In the genomic region with DNA sequence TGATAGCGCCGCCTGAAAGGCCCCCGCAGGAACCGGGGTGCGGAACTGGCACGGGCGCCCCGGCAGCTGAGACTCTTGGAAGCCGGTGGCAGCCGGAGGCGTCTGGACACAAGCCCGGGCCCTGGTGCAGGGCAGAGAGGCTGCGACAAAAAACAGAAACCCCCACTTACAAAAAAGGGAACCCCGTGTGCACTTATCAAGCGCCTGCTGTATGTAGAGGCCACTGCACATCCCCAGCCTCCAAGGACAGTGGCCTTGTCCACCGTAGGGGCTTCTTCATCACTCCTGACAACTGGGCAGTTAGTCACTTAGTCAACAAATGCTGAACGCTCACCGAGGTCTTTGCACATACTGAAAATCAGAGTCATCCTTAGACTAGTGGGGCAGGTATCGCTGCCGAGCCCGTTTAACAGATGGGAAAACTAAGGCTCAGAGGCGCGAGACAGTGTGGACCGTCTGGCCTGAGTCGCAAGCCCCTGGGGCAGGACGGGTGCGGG, we compare ENCODE assay signal across 8 mouse cellular contexts. TPM values are rescaled to one million over a fixed set of nuclear protein-coding genes. Genes with fewer than 3 reads are reported as not detected.
A peak's percentile ranks its signal among the peaks of the same experiment; 100 is the strongest.
DNase-seq lines count a peak whose midpoint lies in the region; ATAC-seq and TF ChIP-seq lines count a peak whose summit lies in the region.

No protein-coding gene starts in this region.

- no peak for ATAC-seq in hindbrain, postnatal 0 days
- ATAC-seq in neural tube, embryonic 12.5 days (ENCODE audit: low FRiP score, low read depth): no peak
- ATAC-seq in granulocyte monocyte progenitor cell, adult 5-6 weeks (replicated peaks; ENCODE audit: poor library complexity, severe bottlenecking): no peak

- H3K27ac ChIP-seq in hindbrain, postnatal 0 days: peak overlapping the region; percentile 41; the same call in 1 of the 2 replicates
- no peak overlapping the region for H3K27ac ChIP-seq in neural tube, embryonic 12.5 days

- no peaks in the 10 kb centered on the region for H3K36me3 ChIP-seq in hindbrain, postnatal 0 days (ENCODE audit: insufficient read depth, low read length)
- H3K36me3 ChIP-seq in neural tube, embryonic 12.5 days: no peaks in the 10 kb centered on the region

- no peak overlapping the region for H3K4me3 ChIP-seq in hindbrain, postnatal 0 days (ENCODE audit: low read length)
- H3K4me3 ChIP-seq in neural tube, embryonic 12.5 days: no peak overlapping the region

- H3K9me3 ChIP-seq in hindbrain, postnatal 0 days (ENCODE audit: low read length): no peaks in the 10 kb centered on the region
- H3K9me3 ChIP-seq in neural tube, embryonic 12.5 days: no peaks in the 10 kb centered on the region

- peaks cover 24% of the 10 kb centered on the region for H3K4me1 ChIP-seq in hindbrain, postnatal 0 days (ENCODE audit: insufficient read depth, low read length)
- H3K4me1 ChIP-seq in neural tube, embryonic 12.5 days: peaks cover 45% of the 10 kb centered on the region

- WGBS in hindbrain, postnatal 0 days: 21% methylated on average over 27 of the region's 27 CpGs
- WGBS in neural tube, embryonic 12.5 days: 31% methylated on average over 27 of the region's 27 CpGs

- H3K27me3 ChIP-seq in hindbrain, postnatal 0 days (ENCODE audit: insufficient read depth, low read length): peaks cover 18% of the 10 kb centered on the region
- peaks cover 44% of the 10 kb centered on the region for H3K27me3 ChIP-seq in neural tube, embryonic 12.5 days (replicated peaks)

- TF ChIP-seq CTCF in hindbrain, postnatal 0 days (IDR thresholded peaks at IDR 0.05; ENCODE audit: low read depth): no peak

- no peak overlapping the region for H3K9ac ChIP-seq in hindbrain, postnatal 0 days (replicated peaks; ENCODE audit: low read length)
- H3K9ac ChIP-seq in neural tube, embryonic 12.5 days: no peak overlapping the region

- peak overlapping the region; percentile 35; the same call in 1 of the 2 replicates for H3K4me2 ChIP-seq in hindbrain, postnatal 0 days (ENCODE audit: low read depth, low read length)
- peak overlapping the region; percentile 40; the same call in 1 of the 2 replicates for H3K4me2 ChIP-seq in neural tube, embryonic 12.5 days (replicated peaks)

- DNase-seq in cerebellum, adult 11-12 months: peak; percentile 74
- no peak for DNase-seq in cerebellum, adult 9-11 months
- peak; percentile 53 for DNase-seq in right cerebral cortex, adult 18-20 months
- no peak for DNase-seq in right cerebral cortex, adult 2 months (ENCODE audit: low spot score in 2 of 2)
- DNase-seq in hindbrain, postnatal 0 days (ENCODE audit: low spot score): peak; percentile 42
- DNase-seq in kidney, postnatal 4 days: no peak

RNA-seq across cellular contexts. Expression of a gene that starts 1.7 kb away (rescaled TPM):
- not detected in 2 replicates for total RNA-seq in hindbrain, postnatal 0 days (2014; rRNA removed)
- not detected in 2 replicates for polyA plus RNA-seq in hindbrain, postnatal 0 days (2015; fragmentation: Nextera tagmentation; extraction: Ambion mirVana)
- polyA plus RNA-seq in neural tube, embryonic 12.5 days (2016; fragmentation: Nextera tagmentation; extraction: Ambion mirVana): not detected in 2 replicates
- total RNA-seq in granulocyte monocyte progenitor cell, adult 5-6 weeks (2014; fragmentation: Nextera tagmentation): not detected in 2 replicates
- not detected in 2 replicates for total RNA-seq in granulocyte monocyte progenitor cell, adult 5-6 weeks (2017)

RNA-seq across cellular contexts. Expression of a gene that starts 34.2 kb away (rescaled TPM):
- total RNA-seq in hindbrain, postnatal 0 days (2014; rRNA removed): 869 and 913 TPM in 2 replicates
- polyA plus RNA-seq in hindbrain, postnatal 0 days (2015; fragmentation: Nextera tagmentation; extraction: Ambion mirVana): 196 and 198 TPM in 2 replicates
- 294 and 314 TPM in 2 replicates for polyA plus RNA-seq in neural tube, embryonic 12.5 days (2016; fragmentation: Nextera tagmentation; extraction: Ambion mirVana)
- 62.2 and 73.5 TPM in 2 replicates for total RNA-seq in granulocyte monocyte progenitor cell, adult 5-6 weeks (2014; fragmentation: Nextera tagmentation)
- total RNA-seq in granulocyte monocyte progenitor cell, adult 5-6 weeks (2017): 45.1 and 59.2 TPM in 2 replicates

RNA-seq across cellular contexts. Expression of a gene that starts 43.7 kb away (rescaled TPM):
- total RNA-seq in hindbrain, postnatal 0 days (2014; rRNA removed): 0.10 and 0.54 TPM in 2 replicates
- 0.37 and 0.55 TPM in 2 replicates for polyA plus RNA-seq in hindbrain, postnatal 0 days (2015; fragmentation: Nextera tagmentation; extraction: Ambion mirVana)
- polyA plus RNA-seq in neural tube, embryonic 12.5 days (2016; fragmentation: Nextera tagmentation; extraction: Ambion mirVana): 1.1 and 1.4 TPM in 2 replicates
- total RNA-seq in granulocyte monocyte progenitor cell, adult 5-6 weeks (2014; fragmentation: Nextera tagmentation): 0.84 and 1.1 TPM in 2 replicates
- 0.41 TPM in 1 of 2 replicates, not detected in the other for total RNA-seq in granulocyte monocyte progenitor cell, adult 5-6 weeks (2017)

Comparison
In these comparisons a context has a peak if more than half of its experiments do, and no peak if none do; other contexts are left out.
1. DNase-seq: peak in cerebellum, adult 11-12 months (single experiment), right cerebral cortex, adult 18-20 months (single experiment) and hindbrain, postnatal 0 days (single experiment); none in cerebellum, adult 9-11 months (single experiment), right cerebral cortex, adult 2 months (0 of 2) and kidney, postnatal 4 days (0 of 2).
2. RNA of a gene that starts 34.2 kb away (total RNA-seq): 869 to 913 TPM in hindbrain, postnatal 0 days; 45.1 to 73.5 TPM in granulocyte monocyte progenitor cell, adult 5-6 weeks; every median in the first group is over 10 times any median in the second.